Mouse (Mus musculus) hindbrain, embryonic 10.5 days (tissue): Measurements from ENCODE around the gene Cyb5r1. TPM values are rescaled to one million over a fixed set of nuclear protein-coding genes. Genes with fewer than 3 reads are reported as not detected.
"Not testable (repeated sequence)": the region's sequence is repeated elsewhere in the genome, so short reads cannot be mapped to it uniquely, and the experiment has no call there.

Experiments used
- DNase-seq: peaks from one replicate; pipeline ENCODE4 v3.0.0-alpha.2; 2017; ENCODE audit warnings: low spot score
- H3K27ac ChIP-seq: fragments of 300-500 bp; sonication (generic); 2 replicates; pipeline ENCODE4 v1.5.1; 2016; ENCODE audit warnings: mild to moderate bottlenecking, moderate library complexity
- H3K27me3 ChIP-seq: fragments of 300-500 bp; sonication (generic); 2 replicates; pipeline ENCODE4 v1.6.1; 2016; ENCODE audit warnings: mild to moderate bottlenecking; ENCODE audit not compliant: poor library complexity, insufficient read depth, severe bottlenecking
- H3K36me3 ChIP-seq: fragments of 300-500 bp; sonication (generic); 2 replicates; pipeline ENCODE4 v1.6.1; 2016; ENCODE audit warnings: mild to moderate bottlenecking, moderate library complexity
- H3K4me1 ChIP-seq: fragments of 300-500 bp; sonication (generic); replicated peaks from 2 replicates; pipeline ENCODE4 v1.6.1; 2016; ENCODE audit warnings: mild to moderate bottlenecking
- H3K4me3 ChIP-seq: fragments of 300-500 bp; sonication (generic); 2 replicates; pipeline ENCODE4 v1.5.1; 2016; ENCODE audit warnings: mild to moderate bottlenecking, moderate library complexity
- H3K9me3 ChIP-seq: fragments of 300-500 bp; sonication (generic); 2 replicates; pipeline ENCODE4 v1.6.1; 2016; ENCODE audit warnings: mild to moderate bottlenecking, moderate library complexity
- WGBS: fragments of 180-500 bp; shearing (Covaris S2); methylation state at CpG from one replicate; pipeline ENCODE4 v1.1.7; 2016; 5-methylcytosine and 5-hydroxymethylcytosine counted together
- polyA plus RNA-seq: library from polyadenylated mRNA; unstranded; fragments of >200 nt; fragmentation: Nextera tagmentation; extraction: Ambion mirVana; gene quantifications from 2 replicates; pipeline ENCODE4 v1.2.1, GENCODE M21; 2016

The Cyb5r1 gene
- polyA plus RNA-seq, 1 experiment from 2014 or later: 27.3 TPM

GRCm38 (mm10) chr1:134419176-134419575 lies 13.8 kb downstream of the Cyb5r1 start:
- WGBS: 74% methylated on average over 1 of the region's 1 CpGs
- Histone ChIP-seq H3K27ac (no peak overlapping the region), H3K4me1 (peaks cover 40% of the 10 kb centered on the region), H3K36me3 (peaks cover 21% of the 10 kb centered on the region), H3K4me3 (no peak overlapping the region), H3K27me3 (no peaks in the 10 kb centered on the region), H3K9me3 (no peaks in the 10 kb centered on the region)
- no peak for DNase-seq

DNA sequence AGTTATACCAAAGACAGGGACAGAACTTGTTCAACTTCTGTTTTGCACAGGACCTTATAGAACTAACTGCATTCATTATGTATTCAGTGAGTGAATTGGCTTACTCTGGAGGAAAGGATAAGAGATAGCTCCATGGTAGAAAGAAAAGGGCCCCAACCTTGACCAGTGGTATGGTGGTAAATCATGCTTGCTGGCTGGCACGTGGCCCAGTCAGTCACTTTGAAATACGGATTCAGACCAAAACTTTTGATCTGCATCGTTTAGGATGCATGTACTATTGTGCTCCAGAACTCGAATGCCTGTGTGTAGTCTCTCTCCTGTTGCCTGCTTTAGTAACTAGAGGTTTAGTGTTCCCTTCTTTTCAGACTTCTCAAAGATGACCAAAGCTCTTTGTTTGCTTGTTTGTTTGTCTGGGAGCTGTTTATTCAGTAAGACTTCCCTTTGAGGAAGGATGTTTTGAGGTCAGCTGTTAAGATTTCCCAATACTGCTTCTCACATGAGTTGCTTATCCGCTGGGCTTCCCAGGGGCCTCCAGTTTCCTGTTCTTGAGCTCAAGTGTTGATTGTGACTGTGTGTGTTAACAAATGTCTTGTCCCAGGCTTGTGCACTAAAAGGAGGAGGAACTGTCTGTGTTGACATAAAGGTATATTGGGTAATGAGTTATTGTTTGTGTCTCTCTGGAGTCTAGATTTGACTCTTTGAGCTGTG lies 14.5 kb downstream of the Cyb5r1 start:
- Histone ChIP-seq H3K4me3 (no peak overlapping the region), H3K9me3 (no peaks in the 10 kb centered on the region), H3K27me3 (no peaks in the 10 kb centered on the region), H3K4me1 (peaks cover 32% of the 10 kb centered on the region), H3K27ac (no peak overlapping the region), H3K36me3 (peaks cover 28% of the 10 kb centered on the region)
- WGBS: 79% methylated on average over 5 of the region's 5 CpGs
- no peak for DNase-seq

DNA sequence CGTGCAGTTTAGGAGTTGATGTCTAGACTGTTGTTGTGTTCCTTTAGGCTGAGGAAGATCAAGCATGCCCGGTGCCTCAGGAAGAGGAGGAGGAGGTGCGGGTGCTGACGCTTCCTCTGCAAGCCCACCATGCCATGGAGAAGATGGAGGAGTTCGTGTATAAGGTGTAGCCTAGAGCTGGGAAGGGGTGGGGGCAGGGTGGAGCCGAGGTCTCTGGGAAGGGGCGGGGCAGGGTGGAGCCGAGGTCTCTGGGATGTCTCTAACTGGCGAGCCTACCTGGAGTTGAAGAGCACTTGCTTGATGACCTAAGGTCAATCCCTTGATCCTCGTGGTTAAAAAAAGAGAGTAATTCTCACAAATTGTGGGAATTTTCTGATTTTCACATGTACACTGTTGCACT lies 18.6 kb downstream of the Cyb5r1 start:
- WGBS: 80% methylated on average over 10 of the region's 10 CpGs
- no peak for DNase-seq

GRCm38 (mm10) chr1:134426289-134426688 lies 20.9 kb downstream of the Cyb5r1 start:
- DNase-seq: no peak
- Histone ChIP-seq H3K36me3 (peaks cover 86% of the 10 kb centered on the region), H3K4me3 (no peak overlapping the region), H3K9me3 (no peaks in the 10 kb centered on the region), H3K27ac (no peak overlapping the region), H3K27me3 (no peaks in the 10 kb centered on the region), H3K4me1 (no peaks in the 10 kb centered on the region)
- 82% methylated on average over 5 of the region's 5 CpGs for WGBS

More for the DNA sequence above, 18.6 kb downstream of the Cyb5r1 start:
- Histone ChIP-seq H3K4me1 (0 out of 2 replicates have a peak, but pooled peaks cover 4% of the 10 kb centered on the region), H3K4me3 (no peak overlapping the region), H3K27me3 (no peaks in the 10 kb centered on the region), H3K27ac (no peak overlapping the region), H3K9me3 (no peaks in the 10 kb centered on the region), H3K36me3 (peaks cover 64% of the 10 kb centered on the region)

DNA sequence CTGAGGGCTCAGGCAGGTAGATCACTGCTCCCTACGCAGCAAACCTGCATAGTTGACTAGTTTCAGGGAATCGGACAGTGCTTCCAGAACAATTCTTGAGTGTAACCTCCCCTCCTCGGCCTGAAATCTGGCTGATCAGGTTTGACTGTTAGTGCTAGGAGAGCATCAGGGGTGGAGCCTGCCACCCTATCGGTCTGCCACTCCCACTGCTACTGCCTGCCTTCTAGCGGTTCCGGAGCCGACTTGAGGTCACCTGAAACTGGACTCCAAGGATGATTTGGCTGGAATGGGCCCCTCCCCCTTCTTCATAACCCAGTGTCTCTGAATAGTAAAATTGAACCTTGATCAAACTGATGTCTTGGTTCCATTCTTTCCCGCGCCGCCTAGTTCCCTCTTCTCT lies 27.6 kb downstream of the Cyb5r1 start:
- Histone ChIP-seq H3K4me3 (no peak overlapping the region), H3K27me3 (no peaks in the 10 kb centered on the region), H3K4me1 (no peaks in the 10 kb centered on the region), H3K9me3 (no peaks in the 10 kb centered on the region), H3K36me3 (peaks cover 59% of the 10 kb centered on the region), H3K27ac (no peak overlapping the region)
- 82% methylated on average over 10 of the region's 10 CpGs for WGBS
- DNase-seq: no peak

DNA sequence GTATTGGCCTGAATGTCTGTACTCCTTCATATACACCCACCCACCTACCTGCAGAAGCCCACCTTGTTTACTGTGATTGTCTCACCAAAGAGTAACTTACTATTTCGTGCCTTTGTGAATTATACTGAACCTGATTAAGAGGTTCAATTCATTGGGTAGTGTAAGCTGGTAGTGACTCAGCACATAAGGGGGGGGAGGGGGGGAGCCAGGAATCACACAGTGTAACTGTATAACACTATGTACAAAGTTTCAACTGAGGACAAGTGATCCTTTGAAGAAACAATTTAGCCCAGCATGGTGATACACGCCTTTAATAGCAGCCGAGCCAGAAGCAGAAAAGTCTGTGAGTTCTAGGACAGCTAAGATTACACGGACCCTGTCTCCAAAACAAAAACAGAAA lies 28.1 kb downstream of the Cyb5r1 start:
- H3K36me3 ChIP-seq: peaks cover 54% of the 10 kb centered on the region
- DNase-seq: no peak
- no peaks in the 10 kb centered on the region for H3K9me3 ChIP-seq
- no peaks in the 10 kb centered on the region for H3K27me3 ChIP-seq
- H3K27ac ChIP-seq: no peak overlapping the region
- H3K4me3 ChIP-seq: no peak overlapping the region
- no peaks in the 10 kb centered on the region for H3K4me1 ChIP-seq
- 91% methylated on average over 4 of the region's 4 CpGs for WGBS

GRCm38 (mm10) chr1:134435414-134435813 lies 30.1 kb downstream of the Cyb5r1 start:
- H3K4me3 ChIP-seq: no peak overlapping the region
- H3K4me1 ChIP-seq: no peaks in the 10 kb centered on the region
- H3K9me3 ChIP-seq: no peaks in the 10 kb centered on the region
- no peaks in the 10 kb centered on the region for H3K27me3 ChIP-seq
- peak; percentile 20 for DNase-seq
- H3K27ac ChIP-seq: no peak overlapping the region
- WGBS: 30% methylated on average over 4 of the region's 4 CpGs
- peaks cover 35% of the 10 kb centered on the region for H3K36me3 ChIP-seq

DNA sequence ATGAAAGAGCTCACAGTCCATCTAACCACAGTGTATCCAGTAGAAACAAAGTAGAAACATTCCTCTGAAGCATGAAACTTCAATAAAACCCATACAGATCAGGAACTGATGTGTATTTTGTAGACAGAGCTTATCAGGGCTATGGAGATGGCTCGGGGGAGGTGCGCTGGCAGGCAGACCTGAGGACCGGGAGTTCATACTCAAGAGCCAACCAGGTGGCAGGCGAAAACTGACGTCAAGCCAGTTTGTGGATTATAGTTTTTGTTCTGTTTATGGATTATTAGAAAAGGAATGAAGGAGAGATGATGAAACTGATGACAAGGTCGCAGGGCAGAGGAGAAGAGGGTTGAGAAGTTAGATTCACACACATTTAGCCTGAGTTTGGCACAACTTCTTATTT lies 35.1 kb downstream of the Cyb5r1 start:
- H3K27me3 ChIP-seq: no peaks in the 10 kb centered on the region
- no peak overlapping the region for H3K27ac ChIP-seq
- no peaks in the 10 kb centered on the region for H3K9me3 ChIP-seq
- DNase-seq: no peak
- no peaks in the 10 kb centered on the region for H3K36me3 ChIP-seq
- H3K4me3 ChIP-seq: no peak overlapping the region
- WGBS: 90% methylated on average over 6 of the region's 6 CpGs
- H3K4me1 ChIP-seq: no peaks in the 10 kb centered on the region

- not testable (repeated sequence) for H3K27ac ChIP-seq, DNase-seq, H3K27me3 ChIP-seq, H3K4me1 ChIP-seq, H3K9me3 ChIP-seq, H3K36me3 ChIP-seq, H3K4me3 ChIP-seq
- 93% methylated on average over 8 of the region's 10 CpGs for WGBS
These were observed 36.4 kb downstream of the Cyb5r1 start for GRCm38 (mm10) chr1:134441737-134442136.

GRCm38 (mm10) chr1:134442394-134442793 lies 37.0 kb downstream of the Cyb5r1 start:
- H3K27ac ChIP-seq: no peak overlapping the region
- DNase-seq: no peak
- no peaks in the 10 kb centered on the region for H3K36me3 ChIP-seq
- no peak overlapping the region for H3K4me3 ChIP-seq
- H3K27me3 ChIP-seq: no peaks in the 10 kb centered on the region
- 98% methylated on average over 3 of the region's 3 CpGs for WGBS
- H3K9me3 ChIP-seq: no peaks in the 10 kb centered on the region
- H3K4me1 ChIP-seq: no peaks in the 10 kb centered on the region

- not testable (repeated sequence) for H3K27ac ChIP-seq, H3K27me3 ChIP-seq, H3K36me3 ChIP-seq, H3K9me3 ChIP-seq, H3K4me3 ChIP-seq, H3K4me1 ChIP-seq, DNase-seq
- WGBS: 83% methylated on average over 1 of the region's 1 CpGs
These were observed 37.9 kb downstream of the Cyb5r1 start for GRCm38 (mm10) chr1:134443288-134443687.

DNA sequence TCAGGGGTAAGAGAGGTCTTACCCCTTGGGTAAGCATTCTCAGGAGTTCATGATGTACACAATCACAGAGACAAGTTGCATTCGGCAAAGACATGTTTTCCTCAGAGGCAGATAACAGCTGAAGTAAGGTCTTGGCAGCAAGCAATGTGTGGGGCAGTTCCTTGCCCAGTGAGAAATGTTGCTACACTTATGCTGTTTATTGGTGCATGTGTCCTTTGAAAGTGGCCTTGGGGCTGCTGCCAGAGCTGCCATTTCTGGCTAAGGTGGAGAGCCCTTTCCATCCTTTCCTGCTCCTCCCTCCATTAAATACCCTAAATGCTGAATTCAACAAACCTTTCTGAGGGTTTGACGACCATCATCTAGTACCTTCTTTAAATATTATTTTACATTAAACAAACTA lies 40.1 kb downstream of the Cyb5r1 start:
- DNase-seq: no peak
- Histone ChIP-seq H3K27ac (no peak overlapping the region), H3K9me3 (no peaks in the 10 kb centered on the region), H3K27me3 (no peaks in the 10 kb centered on the region), H3K36me3 (no peaks in the 10 kb centered on the region), H3K4me3 (no peak overlapping the region), H3K4me1 (no peaks in the 10 kb centered on the region)
- 89% methylated on average over 2 of the region's 2 CpGs for WGBS

GRCm38 (mm10) chr1:134448537-134448936 lies 43.2 kb downstream of the Cyb5r1 start:
- DNase-seq, H3K9me3 ChIP-seq, H3K4me1 ChIP-seq, H3K4me3 ChIP-seq, H3K27ac ChIP-seq, H3K36me3 ChIP-seq, H3K27me3 ChIP-seq: not testable (repeated sequence)
- 81% methylated on average over 3 of the region's 3 CpGs for WGBS

DNA sequence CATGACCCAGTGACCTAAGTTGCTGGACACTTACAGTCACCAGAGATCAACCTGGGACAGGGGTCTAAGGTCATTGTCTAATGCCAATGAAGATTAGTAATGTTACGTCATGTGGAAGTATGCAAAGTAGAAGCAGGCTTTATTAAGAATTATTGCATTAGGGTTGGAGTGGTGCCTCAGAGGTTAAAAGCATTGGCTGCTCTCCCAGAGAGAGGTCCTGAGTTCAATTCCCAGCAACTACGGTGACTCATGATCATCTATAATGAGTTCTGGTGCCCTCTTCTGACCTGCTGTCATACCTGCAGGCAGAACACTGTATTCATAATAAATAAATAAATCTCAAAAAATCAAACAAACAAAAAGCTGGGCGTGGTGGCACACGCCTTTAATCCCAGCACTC lies 44.8 kb downstream of the Cyb5r1 start:
- no peak overlapping the region for H3K4me3 ChIP-seq
- H3K27ac ChIP-seq: no peak overlapping the region
- H3K9me3 ChIP-seq: no peaks in the 10 kb centered on the region
- peaks cover 8% of the 10 kb centered on the region; the same call in 1 of the 2 replicates for H3K4me1 ChIP-seq
- no peaks in the 10 kb centered on the region for H3K36me3 ChIP-seq
- WGBS: 85% methylated on average over 4 of the region's 4 CpGs
- no peak for DNase-seq
- no peaks in the 10 kb centered on the region for H3K27me3 ChIP-seq
